Mouse (Mus musculus): Measurements from ENCODE around the gene Gusb. TPM values are rescaled to one million over a fixed set of nuclear protein-coding genes. Genes with fewer than 3 reads are reported as not detected.
A peak's percentile ranks its signal among the peaks of the same experiment; 100 is the strongest.

Gene Gusb
- total RNA-seq, 4 experiments from 2014 or later: 7.2 to 9.1 (median 8.4) TPM

DNA sequence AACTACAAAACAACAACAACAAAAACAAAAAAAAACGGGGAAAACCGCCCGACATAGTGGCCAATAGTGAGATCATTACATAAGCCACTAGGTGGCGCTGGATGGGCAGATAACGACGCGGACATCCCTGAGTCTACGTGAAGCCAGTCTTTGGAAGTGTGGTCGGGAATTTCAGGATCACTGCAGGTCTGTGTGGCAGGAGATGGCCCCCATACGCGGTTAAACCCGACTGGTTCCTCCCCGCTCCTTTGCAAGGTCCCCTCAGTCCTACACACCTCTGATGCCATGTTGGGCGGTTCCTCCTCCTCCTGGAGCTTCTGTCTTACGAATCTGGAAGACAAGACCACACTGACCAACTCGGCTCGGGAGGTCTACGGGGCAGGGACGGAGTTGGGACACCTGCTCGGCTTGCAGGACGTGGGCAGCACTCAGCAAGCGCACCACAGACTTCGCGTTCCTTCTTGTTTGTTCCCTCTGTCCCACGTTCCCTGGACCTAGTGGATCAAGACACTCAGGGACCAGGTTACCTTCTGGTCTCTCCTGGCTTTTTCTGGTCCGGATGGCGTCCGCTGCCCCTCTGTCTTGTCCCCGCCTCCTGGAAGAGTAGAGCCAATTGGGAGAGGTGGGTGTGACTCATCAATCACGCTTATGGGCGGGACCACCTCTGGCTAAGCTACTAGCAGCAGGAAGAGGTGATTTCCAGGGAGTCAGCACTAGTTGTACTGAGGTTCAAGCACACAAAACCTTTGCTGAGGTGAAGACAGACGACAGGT, 21.1 kb upstream of the Gusb start:
- DNase-seq (ENCODE audit: low spot score in 2 of 2): peak; percentile 77 to 81

DNA sequence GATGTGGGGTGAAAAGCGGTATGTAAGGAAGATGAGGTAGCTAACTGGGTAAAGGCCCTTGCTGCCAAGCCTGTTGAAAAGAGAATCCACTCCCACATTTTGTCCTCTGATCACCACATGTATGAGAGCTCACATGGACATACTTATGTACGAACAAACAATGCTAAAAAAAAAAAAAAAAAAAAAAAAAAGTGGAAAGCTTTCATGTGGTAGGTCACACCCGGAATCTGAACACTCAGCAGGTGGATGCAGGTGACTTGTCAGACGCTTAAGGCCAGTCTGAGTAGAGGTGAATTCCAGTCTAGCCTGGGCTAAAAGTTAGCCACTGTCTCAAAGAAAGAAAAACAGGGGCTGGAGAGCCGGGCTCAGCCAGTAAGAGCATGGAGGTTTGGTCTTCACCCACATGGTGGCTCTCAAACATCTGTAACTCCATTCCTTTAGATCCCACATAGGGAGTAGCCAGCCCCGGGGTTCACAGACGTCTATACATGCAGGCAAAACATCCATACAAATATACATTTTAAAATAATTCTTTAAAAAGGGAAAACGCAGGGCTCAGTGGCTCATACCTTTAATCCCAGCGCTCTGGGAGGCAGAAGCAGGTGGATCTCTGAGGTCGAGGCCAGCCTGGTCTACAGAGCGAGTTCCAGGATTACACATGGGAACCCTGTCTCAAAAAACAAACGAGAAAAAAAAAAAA, 20.4 kb upstream of the Gusb start:
- DNase-seq (ENCODE audit: low spot score in 2 of 2): no peak

DNA sequence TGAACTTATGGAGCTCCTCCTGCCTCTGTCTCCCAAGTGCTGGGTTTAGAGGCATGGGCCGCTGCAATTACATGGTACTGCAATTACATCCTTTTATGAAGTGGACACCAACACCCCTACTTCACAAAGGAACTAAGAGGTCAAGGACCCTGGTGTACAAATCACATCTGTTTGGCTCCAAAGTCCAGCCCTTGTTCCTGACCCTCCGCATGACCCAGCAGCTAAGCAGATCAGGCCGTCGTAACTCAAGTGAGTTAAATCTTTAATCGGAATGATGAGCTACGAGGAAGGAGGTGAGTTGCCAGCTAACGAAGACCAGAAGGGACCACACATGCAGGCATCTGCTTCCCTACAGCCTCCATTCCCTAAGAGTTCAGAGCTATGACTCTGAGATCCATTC, 19.5 kb upstream of the Gusb start:
- DNase-seq (ENCODE audit: low spot score in 2 of 2): no peak

DNA sequence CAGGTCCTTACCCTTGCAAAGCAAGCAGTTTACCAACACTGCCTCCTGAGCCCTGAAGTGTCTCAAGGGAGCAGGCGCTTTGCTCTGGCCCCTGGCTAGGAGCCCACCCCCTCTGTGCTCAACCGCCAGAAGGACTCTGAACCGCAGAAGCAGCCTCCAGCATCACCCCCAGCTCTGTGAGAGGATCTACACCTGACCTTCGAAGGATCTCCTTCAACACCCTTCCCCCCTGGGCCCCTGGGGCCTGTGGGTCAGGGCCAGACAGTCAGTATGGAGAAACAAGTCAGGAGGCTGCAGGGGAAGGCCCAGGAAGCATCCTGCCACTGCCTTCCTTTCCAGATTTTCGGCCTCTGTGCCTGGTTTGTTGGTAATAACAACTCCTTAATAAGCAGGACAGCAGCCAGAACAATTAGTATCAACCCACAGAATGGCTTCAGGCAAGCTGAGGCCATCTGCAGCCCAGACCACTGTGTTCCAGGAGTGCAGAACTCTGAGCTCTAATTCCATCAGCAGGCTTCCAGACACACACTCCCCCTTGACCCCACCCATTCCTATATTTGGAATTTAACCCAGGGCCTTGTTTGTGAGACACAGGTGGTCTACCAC, 18.6 kb upstream of the Gusb start:
- no peak for DNase-seq (ENCODE audit: low spot score in 2 of 2)

DNA sequence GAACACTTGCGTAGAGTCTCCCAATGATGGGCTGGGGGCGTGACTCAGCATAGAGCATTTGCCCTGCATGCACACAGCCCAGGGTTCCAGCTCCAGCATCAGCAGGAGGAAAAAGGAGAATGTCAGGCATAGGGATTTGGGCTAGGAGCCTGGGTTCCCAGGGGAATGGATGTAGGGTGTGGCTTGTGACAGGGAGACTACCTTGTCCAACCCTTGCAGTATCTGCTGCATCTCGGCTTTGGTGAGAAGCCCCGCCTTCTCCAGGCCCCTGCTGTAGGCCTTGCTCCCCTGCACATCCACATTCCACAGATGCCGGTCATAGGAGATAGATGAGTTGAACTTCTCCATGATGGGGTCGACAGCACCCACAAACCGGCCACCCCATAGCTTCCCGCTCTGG, 16.6 kb upstream of the Gusb start:
- no peak for DNase-seq (ENCODE audit: low spot score in 2 of 2)

DNA sequence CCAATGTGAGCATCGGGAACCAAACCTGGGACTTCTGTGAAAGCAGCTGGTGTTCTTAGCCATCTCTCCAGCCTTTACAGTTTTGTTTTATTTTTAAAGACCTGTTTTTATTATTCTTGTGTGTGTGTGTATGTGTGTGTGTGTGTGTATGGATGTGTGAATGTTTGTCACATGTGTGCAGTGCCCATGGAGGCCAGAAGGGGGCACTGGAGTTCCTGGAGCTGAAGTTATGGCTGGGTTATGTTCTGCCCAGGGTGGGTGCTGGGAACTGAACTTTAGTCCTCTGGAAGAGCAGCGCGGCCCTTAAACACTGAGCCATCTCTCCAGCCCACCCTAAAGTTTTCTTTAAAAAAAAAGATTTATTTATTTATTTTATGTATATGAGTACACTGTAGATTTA, 12.3 kb upstream of the Gusb start:
- DNase-seq (ENCODE audit: low spot score in 2 of 2): no peak

DNA sequence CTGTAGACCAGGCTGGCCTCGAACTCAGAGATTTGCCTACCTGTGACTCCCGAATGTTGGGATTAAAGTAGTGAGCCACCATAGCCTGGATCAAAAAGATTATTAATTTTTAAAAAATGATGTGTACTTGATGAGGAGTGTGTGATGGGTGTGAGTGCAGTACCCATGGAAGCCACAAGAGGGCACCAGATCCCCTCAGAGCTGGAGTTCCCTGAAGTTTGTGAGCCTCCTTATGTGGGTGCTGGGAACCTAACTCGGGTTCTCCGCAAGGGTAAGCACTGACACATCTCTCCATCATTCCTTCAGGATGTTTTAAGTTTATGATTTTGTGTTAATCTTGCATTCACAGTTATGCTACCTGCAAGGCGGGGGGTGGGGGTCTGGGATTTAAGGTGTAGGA, 8.1 kb upstream of the Gusb start:
- no peak for DNase-seq (ENCODE audit: low spot score in 2 of 2)

DNA sequence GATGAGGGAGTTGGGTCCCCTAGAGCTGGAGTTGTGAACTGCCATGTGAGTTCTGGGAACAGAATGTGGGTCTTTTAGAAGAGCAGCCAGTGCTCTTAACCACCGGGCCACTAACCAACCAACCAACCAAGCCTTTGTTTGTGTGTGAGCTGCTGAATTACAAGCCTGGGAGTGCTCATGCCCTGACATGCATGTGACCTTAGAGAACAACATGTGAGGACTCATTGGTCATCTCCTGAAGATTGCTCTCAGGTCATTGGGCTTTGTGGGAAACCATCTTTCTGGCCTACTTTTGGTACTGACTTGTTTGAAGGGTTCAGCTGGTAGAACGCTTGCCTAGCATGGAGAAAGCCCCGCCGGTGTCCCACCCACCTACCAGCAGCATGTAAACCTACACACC, 6.9 kb upstream of the Gusb start:
- DNase-seq (ENCODE audit: low spot score in 2 of 2): no peak

DNA sequence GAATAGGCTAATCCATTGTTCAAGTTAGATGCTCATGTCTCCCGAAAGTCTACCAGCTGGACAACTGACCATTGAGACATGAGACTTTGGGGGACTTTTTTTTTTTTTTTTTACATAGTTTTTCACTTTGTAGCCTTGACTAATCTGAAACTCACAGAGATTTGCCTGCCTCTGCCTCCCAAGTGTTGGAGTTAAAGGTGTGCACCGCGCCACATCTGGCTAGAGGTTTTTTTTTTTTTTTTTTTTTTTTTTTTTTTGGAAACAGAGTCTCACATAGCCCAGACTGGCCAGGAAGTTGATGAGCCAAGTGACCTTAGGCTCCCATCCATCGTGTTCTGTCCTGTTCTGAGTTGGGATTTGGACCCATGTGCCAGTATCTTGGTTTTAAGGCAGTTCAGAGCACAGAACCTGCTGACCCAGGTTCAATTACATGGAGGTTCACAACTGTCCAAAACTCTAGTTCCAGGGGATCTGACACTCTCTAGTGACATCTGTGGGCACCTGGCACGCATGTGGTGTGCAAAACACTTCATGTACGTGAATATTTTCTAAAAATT, 5.3 kb upstream of the Gusb start:
- no peak for DNase-seq (ENCODE audit: low spot score in 2 of 2)

DNA sequence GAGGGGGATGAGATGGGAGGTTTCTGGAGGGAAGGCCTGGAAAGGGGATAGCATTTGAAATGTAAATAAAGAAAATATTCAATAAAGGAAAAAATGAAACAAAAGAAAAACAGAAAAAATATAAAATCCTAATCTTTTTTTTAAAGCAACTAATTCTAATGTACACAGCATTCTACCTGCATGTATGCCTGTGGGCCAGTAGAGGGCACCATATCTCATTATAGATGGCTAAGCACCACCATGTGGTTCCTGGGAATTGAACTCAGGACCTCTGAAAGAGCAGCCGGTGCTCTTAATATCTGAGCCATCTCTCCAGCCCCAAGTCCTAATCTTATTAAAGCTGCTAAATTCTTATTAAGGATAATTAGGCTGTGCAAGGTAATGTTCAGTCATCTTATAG, 4.5 kb upstream of the Gusb start:
- no peak for DNase-seq (ENCODE audit: low spot score in 2 of 2)

DNA sequence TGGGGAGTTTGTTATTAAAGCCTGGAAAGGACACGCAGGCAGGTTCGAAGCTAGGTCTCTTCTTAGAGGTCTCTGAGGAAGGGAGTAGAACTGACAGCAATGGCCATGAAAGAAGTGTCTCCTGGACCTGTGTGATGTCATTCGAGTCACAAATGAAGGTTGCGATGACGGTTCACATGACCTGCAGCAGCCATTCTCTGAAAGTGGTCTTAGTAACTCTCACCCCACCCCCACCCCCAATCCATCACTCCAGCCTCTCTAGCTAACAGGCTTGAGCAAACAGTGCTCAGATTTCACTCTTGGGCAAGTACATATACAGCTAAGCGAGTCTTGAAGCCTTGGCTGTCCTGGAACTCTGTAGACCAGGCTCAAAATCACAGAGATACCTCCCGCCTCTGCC, 380 bp upstream of the Gusb start:
- no peak for DNase-seq (ENCODE audit: low spot score in 2 of 2)

DNA sequence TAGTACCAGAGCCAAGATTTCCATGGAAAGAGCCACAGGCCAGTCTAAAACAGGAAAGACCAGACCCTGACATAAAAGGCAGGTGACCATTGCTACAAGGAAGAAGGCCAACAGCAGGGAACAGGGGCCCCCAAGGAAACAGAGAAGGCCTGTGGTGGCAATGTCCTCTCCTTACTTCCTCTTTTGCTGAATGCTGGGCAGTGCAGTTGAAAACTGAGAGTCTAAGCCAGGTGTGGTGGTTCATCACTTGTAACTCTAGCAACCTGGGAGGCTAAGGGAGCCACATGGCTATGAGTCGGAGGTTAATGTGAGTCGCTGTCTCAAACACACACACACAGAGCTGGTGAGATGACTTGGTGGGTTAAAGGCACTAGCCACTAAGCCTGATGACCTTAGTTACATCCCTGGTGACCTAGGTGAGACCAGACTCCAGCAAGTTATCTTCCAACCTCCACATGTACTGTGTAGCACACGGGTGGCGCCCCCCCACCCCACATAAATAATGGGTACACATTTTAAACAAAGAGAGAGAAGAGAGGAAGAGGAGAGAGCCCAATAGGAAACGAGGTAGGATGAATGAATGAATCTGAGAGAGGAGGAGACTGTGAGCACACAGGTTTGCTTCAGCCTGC, 1.4 kb downstream of the Gusb start:
- no peak for DNase-seq (ENCODE audit: low spot score in 2 of 2)

DNA sequence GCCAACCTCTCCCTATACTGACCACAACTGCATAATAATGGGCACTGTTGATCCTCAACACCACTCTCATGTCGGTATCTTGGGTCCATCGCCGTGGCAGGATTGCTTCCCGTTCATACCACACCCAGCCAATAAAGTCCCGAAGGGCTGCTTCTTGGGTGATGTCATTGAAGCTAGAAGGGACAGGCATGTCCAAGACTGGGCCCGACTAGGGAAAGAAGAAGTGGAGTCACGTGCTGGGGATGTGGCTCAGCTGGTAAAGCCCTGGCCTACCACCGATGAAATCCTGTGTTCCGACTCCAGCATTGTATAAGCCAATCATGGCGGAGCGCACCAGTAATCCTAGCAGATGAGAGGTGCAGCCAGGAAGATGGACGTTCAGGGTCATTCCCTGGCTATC, 2.1 kb downstream of the Gusb start:
- DNase-seq (ENCODE audit: low spot score in 2 of 2): no peak

DNA sequence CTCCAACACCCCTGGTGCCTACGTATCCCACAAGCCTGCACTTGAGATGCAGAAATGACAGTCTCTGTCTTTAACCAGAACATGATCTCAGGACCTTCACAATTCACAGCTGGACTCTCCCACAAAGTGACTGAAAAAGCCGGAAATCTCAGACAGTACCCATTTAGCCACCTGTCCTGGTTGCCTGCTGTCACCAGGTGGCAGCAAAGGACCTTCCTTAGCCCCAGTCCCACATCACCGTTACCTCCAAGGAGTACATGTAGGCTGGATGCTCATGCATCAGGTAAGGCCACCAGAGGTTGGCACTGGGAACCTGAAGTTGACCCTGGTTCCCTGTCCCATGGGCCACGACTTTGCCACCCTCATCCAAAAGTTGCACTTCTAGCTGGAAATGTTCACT, 3.8 kb downstream of the Gusb start:
- no peak for DNase-seq (ENCODE audit: low spot score in 2 of 2)

DNA sequence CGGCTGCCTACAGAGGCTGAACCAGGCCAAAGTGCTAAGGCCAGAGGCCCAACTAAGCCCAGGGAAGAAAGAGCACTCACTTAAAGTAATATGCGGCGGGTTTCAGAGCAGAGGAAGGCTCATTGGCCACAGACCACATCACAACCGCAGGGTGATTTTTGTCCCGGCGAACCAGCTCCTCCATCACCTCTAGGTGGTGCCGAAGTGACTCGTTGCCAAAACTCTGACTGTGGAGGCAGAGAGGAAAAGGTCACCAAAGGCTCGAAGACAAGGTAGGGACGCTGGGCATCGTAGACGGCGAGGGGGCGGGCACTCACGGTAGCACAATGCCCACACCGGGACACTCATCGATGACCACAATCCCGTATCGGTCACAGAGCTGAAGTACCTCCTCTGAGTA, 5.1 kb downstream of the Gusb start:
- no peak for DNase-seq (ENCODE audit: low spot score in 2 of 2)

DNA sequence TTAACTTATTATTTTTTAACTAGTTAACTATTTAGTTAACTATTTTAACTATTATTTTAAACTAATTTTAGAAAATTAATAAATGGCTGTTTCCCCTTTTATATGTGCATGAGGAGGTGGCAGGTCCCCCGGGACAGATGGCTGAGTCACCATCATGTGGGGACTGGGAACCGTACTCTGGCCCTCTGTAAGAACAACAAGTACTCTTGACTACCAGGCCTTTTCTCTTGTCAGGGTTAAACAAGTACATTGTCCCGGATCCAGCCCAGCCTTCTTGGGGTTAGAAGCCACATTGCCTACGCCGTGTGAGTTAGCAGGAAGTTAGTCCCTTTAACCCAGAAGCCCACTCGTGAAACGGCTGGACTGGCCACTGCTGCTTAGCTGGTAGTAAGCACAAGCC, 7.9 kb downstream of the Gusb start:
- DNase-seq (ENCODE audit: low spot score in 2 of 2): no peak

DNA sequence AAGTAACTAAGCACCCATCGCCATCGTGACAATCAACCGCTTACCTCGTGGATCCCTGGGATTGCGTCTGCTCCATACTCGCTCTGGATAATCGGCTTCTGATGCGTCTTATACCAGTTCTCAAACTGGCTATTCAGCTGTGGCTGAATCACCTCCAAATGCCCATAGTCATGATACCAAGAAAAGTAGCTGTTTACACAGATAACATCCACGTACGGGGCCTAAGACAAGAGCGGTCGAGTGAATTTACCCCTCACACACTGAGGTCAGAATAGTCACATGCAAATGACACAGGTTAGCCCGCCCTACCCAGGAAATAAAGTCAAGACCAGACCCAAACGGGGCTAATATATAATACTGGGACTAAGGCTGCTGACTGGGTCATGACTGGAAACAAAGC, 9.5 kb downstream of the Gusb start:
- DNase-seq (ENCODE audit: low spot score in 2 of 2): no peak

DNA sequence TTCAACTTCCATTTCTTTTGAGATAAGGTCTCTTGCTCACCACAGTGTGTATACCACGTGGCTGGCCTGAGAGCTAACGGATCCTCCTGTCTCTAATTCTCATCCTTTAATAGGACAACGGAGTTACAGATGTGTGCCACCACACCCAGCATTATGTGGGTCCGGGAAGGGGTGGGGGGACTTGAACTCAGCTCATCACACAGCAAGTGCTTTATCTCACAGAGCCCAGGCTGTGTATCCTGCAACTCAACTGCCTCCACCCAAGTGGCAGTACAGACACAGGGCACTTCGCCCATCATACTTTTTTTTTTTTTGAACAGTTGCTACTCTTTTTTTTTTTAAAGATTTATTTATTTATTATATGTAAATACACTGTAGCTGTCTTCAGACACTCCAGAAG, 11.0 kb downstream of the Gusb start:
- no peak for DNase-seq (ENCODE audit: low spot score in 2 of 2)

DNA sequence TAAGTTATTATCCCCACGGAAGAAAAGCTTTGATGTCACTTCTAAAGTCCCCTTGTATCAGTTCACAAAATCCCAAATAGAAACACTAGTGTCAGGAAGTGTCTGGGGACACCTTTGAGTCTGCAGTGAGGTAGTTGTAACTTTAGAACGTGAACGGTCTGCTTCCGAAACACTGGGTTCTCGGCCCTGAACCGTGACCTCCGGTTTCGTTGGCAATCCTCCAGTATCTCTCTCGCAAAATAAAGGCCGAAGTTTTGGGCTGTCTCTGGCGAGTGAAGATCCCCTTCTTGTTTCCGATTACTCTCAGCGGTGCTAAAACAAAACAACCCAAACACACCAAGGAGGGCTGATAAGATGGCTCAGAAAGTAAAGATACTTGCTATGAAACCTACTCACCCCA, 13.5 kb downstream of the Gusb start:
- DNase-seq (ENCODE audit: low spot score in 2 of 2): no peak

DNA sequence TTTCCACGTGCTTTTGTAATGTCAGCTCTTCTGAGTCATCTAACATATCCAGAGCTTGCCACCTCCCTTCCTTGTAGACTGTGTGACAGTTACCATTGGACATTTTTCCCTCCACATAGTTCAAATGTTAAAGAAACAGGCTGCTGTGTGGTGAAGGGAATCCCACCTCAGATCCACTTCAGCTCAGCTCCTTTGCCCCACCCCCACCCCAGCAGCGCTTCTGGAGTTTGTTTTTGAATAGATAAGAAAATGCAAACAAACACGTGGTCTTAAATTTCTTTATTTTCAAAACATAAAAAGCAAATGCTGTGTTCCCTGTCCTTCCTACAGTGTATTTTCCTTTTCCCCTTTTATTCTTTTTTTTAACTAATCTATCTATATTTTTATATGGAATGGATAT, 22.6 kb downstream of the Gusb start:
- no peak for DNase-seq (ENCODE audit: low spot score in 2 of 2)

DNA sequence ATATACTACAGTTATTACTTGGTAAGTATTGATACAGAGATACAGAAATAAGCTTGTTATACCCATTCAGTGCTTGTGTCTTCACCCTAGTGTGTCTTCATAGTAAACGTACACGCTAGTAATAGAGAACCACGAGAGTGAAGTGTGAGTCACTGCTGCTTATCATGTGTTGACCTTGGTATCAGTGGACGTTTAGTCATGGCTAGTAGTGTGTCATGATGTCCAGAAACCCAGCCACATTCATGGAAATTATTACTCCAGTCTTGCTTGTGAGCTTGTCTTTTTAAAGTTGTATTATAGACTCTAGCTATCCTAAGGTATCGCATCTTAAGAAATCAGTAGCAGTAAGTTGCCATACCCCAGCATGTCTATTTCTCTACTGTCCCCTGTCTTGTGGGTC, 24.2 kb downstream of the Gusb start:
- DNase-seq (ENCODE audit: low spot score in 2 of 2): no peak

DNA sequence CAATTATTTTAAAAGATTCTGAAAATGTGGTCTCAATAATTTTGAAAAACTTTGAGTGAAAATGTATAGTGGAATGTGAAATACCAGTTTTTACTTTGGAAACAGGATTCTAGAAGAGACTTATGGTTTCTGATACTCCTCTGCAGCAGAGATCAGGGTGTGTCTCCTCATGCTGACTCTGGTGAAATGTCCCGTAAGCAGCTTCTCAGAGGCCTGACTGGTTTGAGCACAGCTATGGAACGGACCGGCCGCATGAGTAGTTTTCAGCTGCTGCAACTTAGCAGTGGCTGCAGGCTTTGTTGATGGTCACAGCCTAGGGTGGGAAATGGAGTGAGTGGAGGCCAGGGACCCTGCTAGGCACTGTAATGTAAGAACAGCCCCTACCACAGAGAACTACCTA, 25.1 kb downstream of the Gusb start:
- no peak for DNase-seq (ENCODE audit: low spot score in 2 of 2)

Data from gastrocnemius, adult 8-10 months (tissue).